Mouse (Mus musculus) CH12.LX (cell line): ENCODE data around the gene Rbbp8nl.

ENCODE experiments used
- CTCF ChIP-seq, 2 experiments: IDR thresholded peaks in 1 of 2; conservative IDR thresholded peaks in 1 of 2; 2 replicates each; pipeline ENCODE4 v1.5.1; 2011 to 2012; ENCODE audit warnings: low read depth in 2 of 2, low read length in 2 of 2, improper control_type of control experiment in 1 of 2, inconsistent platforms in 1 of 2, mild to moderate bottlenecking in 1 of 2, moderate library complexity in 1 of 2
- MAX ChIP-seq: IDR thresholded peaks from 2 replicates; pipeline ENCODE4 v1.6.1; 2011; ENCODE audit warnings: low read length, improper control_type of control experiment

DNA sequence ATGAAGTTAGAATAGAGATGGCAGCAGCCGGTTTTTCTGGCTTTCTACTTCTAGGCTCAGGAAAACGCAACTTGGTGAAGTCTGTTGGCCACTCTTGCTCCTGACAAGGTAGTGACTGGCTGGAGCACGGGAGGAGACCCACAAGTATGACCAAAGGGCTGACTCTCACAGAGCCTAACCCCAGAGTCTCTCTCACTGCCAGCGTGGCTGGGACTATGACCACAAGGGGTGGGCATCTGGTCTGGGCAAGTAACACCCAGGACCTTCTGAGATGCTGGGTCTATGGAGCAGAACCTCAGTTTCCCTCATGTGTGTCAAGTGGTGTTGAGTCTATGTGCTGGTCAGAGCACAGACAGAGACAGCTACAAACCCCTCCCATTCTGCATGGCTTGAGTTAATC is 13.3 kb downstream of the Rbbp8nl start:
- TF ChIP-seq CTCF (conservative IDR thresholded peaks at IDR 0.05 in 1 of 2, IDR thresholded peaks at IDR 0.05 in 1 of 2; ENCODE audit: low read depth in 2 of 2, low read length in 2 of 2): no peak
- TF ChIP-seq MAX: no peak
